Mouse (Mus musculus) heart, postnatal 0 days (tissue): Measurements from ENCODE around the gene Akap6.

Experiments used
- CTCF ChIP-seq: IDR thresholded peaks from 2 replicates; pipeline ENCODE4 v1.5.1; 2016; ENCODE audit warnings: antibody characterized with exemption, control low read depth, low read depth
- EP300 ChIP-seq: IDR thresholded peaks from 2 replicates; pipeline ENCODE4 v1.6.1; 2016; ENCODE audit warnings: antibody characterized with exemption, low read depth

DNA sequence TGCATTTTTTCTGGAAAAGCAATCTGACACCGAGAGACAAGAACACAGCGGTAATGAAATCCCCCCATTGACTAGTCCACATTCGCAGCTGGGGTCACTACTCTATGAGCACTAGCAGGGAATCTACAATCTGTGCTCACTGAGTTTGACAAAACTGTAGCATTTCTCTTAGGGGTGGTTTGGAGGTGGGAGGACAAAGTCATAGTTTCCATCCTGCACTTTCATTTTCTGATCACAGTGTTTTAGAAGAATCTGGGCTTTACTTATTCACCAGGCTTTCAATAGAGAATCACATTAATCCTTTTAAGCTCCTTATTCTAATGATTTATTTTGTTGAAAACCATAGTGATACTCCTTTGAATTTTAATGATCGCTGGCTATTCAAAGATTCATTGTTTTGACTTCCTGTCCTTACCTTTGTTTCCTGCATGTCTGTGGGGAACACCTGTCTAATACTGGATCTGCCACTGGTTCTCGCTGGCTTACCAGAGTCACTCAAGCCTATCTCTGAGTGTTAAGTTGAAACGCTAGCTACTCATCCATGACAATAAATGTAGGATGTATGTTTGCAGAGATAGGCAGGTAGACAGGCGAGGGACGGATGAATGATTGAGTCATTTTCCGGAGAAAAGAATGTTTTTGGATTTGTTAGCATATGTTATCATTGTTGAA, 325.5 kb downstream of the Akap6 start:
- TF ChIP-seq CTCF (no peak), EP300 (no peak)
